Mouse (Mus musculus): ENCODE data around the gene Vegfa.

DNA sequence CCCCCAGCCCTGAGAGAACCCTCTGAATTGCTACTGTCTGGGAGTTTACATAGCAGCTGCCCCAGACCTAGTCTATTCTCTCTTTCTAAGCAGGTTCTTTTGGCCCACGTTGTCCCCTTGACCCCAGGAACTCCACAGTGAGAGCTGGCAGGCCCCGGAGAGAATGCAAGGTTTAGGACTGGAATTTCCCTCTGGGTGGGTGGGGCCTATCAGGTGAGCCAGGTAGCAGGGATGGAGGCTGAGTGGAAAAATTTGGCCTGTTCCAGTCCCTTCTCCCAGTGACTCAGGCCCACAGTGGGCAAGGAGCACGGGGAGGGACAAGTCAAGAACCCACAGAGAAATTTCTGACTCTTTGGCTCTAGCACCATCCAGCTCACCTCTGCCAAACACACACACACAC, 28.1 kb upstream of the Vegfa start:
- TF ChIP-seq POLR2A (IDR thresholded peaks at IDR 0.05; ENCODE audit: extremely low read depth, insufficient read depth, low read length) (no peak), CTCF (IDR thresholded peaks at IDR 0.05; ENCODE audit: low read depth, low read length) (no peak)

Data from liver, adult 2 months (tissue).